Mouse (Mus musculus): Measurements from ENCODE around the gene Shank3. TPM values are rescaled to one million over a fixed set of nuclear protein-coding genes. Genes with fewer than 3 reads are reported as not detected.

The Shank3 gene
- polyA plus RNA-seq, 1 experiment from 2014 or later, result 1.8 TPM

GRCm38 (mm10) chr15:89496841-89497240 lies 2.6 kb upstream of the Shank3 start:
- peak overlapping the region; percentile 43 for H3K27ac ChIP-seq (ENCODE audit: low read length)

DNA sequence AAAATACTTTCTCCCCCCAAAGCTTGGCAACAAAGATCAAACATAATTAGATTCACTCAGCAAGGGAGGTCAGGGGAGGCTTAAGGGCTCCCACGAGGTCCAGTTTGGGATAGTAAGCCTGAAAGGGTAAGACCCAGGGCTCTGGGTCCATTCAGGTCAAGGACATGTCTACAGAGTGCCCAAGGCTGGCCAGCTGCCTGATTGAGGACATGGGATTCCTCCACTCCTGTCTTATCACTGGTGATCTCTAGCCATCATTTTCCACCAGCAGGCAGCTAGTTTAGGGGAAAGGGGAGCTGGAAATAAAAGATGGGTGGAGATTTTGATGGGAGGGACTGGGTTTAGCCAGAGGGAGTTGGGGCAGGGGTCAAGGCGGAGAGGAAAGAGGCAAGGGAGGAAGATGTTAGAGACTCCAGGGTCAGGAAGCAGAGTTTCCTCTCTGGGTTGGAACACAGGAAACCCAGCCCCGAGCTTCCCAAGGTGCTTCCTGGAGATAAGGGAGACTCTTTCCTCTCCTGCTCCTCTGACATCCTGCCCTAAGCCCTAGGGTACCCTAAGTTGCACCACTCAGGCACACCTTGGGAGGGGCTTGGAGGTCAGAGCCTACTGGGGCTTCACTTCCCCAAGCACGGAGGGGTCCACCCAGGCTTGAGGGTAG lies 1.9 kb upstream of the Shank3 start:
- H3K4me2 ChIP-seq (replicated peaks; ENCODE audit: low read depth, low read length), result no peak overlapping the region
- H3K36me3 ChIP-seq (ENCODE audit: insufficient read depth, low read length), result no peaks in the 10 kb centered on the region
- 0 out of 2 replicates have a peak, but pooled peaks cover 3% of the 10 kb centered on the region for H3K9me3 ChIP-seq (ENCODE audit: low read length)
- H3K27ac ChIP-seq (ENCODE audit: low read length), result peak overlapping the region; percentile 72
- peaks cover 5% of the 10 kb centered on the region; the same call in 1 of the 2 replicates for H3K27me3 ChIP-seq (ENCODE audit: insufficient read depth, low read length)
- H3K4me3 ChIP-seq (ENCODE audit: low read length), result peak overlapping the region; percentile 69
- peak; percentile 64 for ATAC-seq (ENCODE audit: low FRiP score, low TSS enrichment)
- peak overlapping the region; percentile 7; the same call in 1 of the 2 replicates for H3K9ac ChIP-seq (replicated peaks; ENCODE audit: low read length)
- H3K4me1 ChIP-seq (ENCODE audit: insufficient read depth, low read length), result peaks cover 16% of the 10 kb centered on the region
- 17% methylated on average over 4 of the region's 4 CpGs for WGBS

More at GRCm38 (mm10) chr15:89496841-89497240, 2.6 kb upstream of the Shank3 start:
- Histone ChIP-seq H3K9me3 (ENCODE audit: low read length) (0 out of 2 replicates have a peak, but pooled peaks cover 3% of the 10 kb centered on the region), H3K4me1 (ENCODE audit: insufficient read depth, low read length) (peaks cover 16% of the 10 kb centered on the region), H3K4me2 (replicated peaks; ENCODE audit: low read depth, low read length) (no peak overlapping the region), H3K36me3 (ENCODE audit: insufficient read depth, low read length) (no peaks in the 10 kb centered on the region), H3K27me3 (ENCODE audit: insufficient read depth, low read length) (peaks cover 5% of the 10 kb centered on the region; the same call in 1 of the 2 replicates), H3K4me3 (ENCODE audit: low read length) (no peak overlapping the region), H3K9ac (replicated peaks; ENCODE audit: low read length) (no peak overlapping the region)
- no peak for ATAC-seq (ENCODE audit: low FRiP score, low TSS enrichment)
- WGBS, result 39% methylated on average over 2 of the region's 2 CpGs

DNA sequence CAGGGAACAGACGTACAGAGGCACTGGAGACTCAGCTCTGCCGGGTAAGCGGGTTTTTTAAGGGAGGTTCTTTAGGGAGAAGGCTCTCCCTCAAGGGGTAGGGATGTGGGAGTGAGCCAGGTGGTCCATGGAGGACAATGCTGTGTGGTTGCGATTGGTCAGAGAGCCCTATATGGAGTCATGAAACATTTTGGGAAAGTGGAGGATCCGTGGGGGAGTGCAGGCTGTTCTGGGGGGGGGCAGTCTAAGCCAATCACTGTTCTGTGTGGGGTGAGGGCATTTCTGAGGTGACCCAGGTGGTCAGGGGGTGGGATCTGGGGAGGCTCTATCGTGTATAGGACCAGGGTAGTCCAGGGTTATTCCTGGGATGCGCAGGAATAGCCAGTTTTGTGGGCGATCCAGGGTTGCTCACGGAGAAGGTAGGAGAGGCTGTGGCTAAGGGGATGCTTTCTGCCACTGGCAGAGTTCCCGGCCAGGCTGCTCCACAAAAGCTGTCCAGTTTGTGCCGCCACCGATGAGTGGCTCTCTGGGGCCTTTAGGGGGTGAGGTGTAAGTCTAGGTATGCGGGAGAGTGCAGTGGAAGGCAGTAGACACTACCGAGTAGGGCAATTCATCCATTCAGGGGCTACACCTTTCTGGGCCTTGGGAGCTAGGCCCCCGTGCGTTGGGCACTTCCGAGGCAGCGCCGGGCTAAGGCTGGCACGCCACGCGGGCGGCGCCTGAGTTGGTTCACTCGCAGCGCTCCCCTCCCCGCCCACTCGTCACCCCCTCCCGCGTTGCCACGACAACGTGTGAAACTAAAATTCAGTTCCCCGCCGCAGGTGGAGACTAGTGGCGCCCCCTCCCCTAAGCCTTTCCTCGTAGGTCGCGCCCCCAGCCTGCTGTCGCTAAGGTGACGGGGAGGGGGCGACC lies 1.1 kb upstream of the Shank3 start:
- peak overlapping the region; percentile 83 for H3K9ac ChIP-seq (replicated peaks; ENCODE audit: low read length)
- peaks cover 5% of the 10 kb centered on the region; the same call in 1 of the 2 replicates for H3K27me3 ChIP-seq (ENCODE audit: insufficient read depth, low read length)
- no peak; the same call in 1 of the 2 replicates for ATAC-seq (ENCODE audit: low FRiP score, low TSS enrichment)
- 3% methylated on average over 37 of the region's 41 CpGs for whole genome bisulfite sequencing
- H3K9me3 ChIP-seq (ENCODE audit: low read length), result 0 out of 2 replicates have a peak, but pooled peaks cover 3% of the 10 kb centered on the region
- H3K4me3 ChIP-seq (ENCODE audit: low read length), result peak overlapping the region; percentile 69
- H3K4me2 ChIP-seq (replicated peaks; ENCODE audit: low read depth, low read length), result peak overlapping the region; percentile 94
- peak overlapping the region; percentile 72 for H3K27ac ChIP-seq (ENCODE audit: low read length)
- peaks cover 1% of the 10 kb centered on the region; the same call in 1 of the 2 replicates for H3K36me3 ChIP-seq (ENCODE audit: insufficient read depth, low read length)
- H3K4me1 ChIP-seq (ENCODE audit: insufficient read depth, low read length), result peaks cover 16% of the 10 kb centered on the region

DNA sequence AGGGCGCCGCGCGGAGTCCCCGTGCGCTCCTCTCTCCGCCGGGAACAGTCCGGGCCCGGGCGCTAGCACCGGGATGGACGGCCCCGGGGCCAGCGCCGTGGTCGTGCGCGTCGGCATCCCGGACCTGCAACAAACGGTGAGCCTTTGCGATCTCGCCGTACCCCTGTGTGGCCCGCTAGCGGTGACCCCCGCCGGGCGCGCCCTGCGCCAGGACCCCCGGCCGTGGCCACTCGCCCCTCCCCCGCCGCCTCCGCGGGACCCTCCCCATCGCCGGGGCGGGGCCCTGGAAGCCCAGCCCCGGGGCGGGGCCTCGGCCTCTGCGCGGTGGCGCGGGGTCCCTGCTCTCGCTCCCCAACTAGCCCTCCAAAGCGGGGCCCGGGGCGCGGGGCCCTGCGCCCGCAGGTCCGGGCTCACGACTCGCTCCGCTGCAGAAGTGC lies 379 bp downstream of the Shank3 start:
- H3K36me3 ChIP-seq (ENCODE audit: insufficient read depth, low read length), result peaks cover 6% of the 10 kb centered on the region; the same call in 1 of the 2 replicates
- H3K27ac ChIP-seq (ENCODE audit: low read length), result 0 out of 2 replicates have a peak overlapping the region, but pooled peaks have one; percentile 49
- H3K4me2 ChIP-seq (replicated peaks; ENCODE audit: low read depth, low read length), result peak overlapping the region; percentile 94
- H3K4me3 ChIP-seq (ENCODE audit: low read length), result peak overlapping the region; percentile 69
- H3K4me1 ChIP-seq (ENCODE audit: insufficient read depth, low read length), result peaks cover 16% of the 10 kb centered on the region
- H3K9ac ChIP-seq (replicated peaks; ENCODE audit: low read length), result peak overlapping the region; percentile 83
- under 1% methylated on average over 44 of the region's 60 CpGs for WGBS
- H3K27me3 ChIP-seq (ENCODE audit: insufficient read depth, low read length), result peaks cover 5% of the 10 kb centered on the region; the same call in 1 of the 2 replicates
- peak; percentile 65 for ATAC-seq (ENCODE audit: low FRiP score, low TSS enrichment)
- H3K9me3 ChIP-seq (ENCODE audit: low read length), result 0 out of 2 replicates have a peak, but pooled peaks cover 3% of the 10 kb centered on the region

DNA sequence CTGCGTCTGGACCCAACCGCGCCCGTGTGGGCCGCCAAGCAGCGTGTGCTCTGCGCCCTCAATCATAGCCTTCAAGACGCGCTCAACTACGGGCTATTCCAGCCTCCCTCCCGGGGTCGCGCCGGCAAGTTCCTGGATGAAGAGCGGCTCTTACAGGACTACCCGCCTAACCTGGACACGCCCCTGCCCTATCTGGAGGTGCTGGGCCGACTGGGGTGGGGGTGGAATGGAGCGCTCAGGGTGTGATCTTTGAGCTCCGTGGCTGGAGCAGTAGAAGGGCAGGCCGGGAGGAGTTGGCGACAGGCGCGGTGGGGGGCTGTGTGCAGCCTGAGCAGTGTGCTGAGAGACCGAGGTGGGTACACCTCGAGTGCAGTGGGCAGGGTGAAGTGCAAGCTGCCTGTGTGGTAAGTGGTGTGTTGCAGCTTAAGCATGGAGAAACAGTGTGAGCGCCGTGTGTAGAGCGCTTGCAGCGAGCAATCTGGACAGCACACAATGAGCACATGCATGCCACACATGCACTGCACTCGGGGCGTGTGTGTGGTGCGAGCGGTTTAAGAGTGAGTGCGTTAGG lies 883 bp downstream of the Shank3 start:
- peaks cover 5% of the 10 kb centered on the region; the same call in 1 of the 2 replicates for H3K27me3 ChIP-seq (ENCODE audit: insufficient read depth, low read length)
- H3K27ac ChIP-seq (ENCODE audit: low read length), result no peak overlapping the region
- H3K9ac ChIP-seq (replicated peaks; ENCODE audit: low read length), result peak overlapping the region; percentile 83
- H3K9me3 ChIP-seq (ENCODE audit: low read length), result no peaks in the 10 kb centered on the region
- peaks cover 6% of the 10 kb centered on the region; the same call in 1 of the 2 replicates for H3K36me3 ChIP-seq (ENCODE audit: insufficient read depth, low read length)
- under 1% methylated on average over 35 of the region's 35 CpGs for WGBS
- peak overlapping the region; percentile 94 for H3K4me2 ChIP-seq (replicated peaks; ENCODE audit: low read depth, low read length)
- peak; percentile 39 for ATAC-seq (ENCODE audit: low FRiP score, low TSS enrichment)
- peaks cover 16% of the 10 kb centered on the region for H3K4me1 ChIP-seq (ENCODE audit: insufficient read depth, low read length)
- H3K4me3 ChIP-seq (ENCODE audit: low read length), result peak overlapping the region; percentile 69

GRCm38 (mm10) chr15:89501321-89501720 lies 1.9 kb downstream of the Shank3 start:
- Histone ChIP-seq H3K4me2 (replicated peaks; ENCODE audit: low read depth, low read length) (no peak overlapping the region), H3K27ac (ENCODE audit: low read length) (no peak overlapping the region), H3K4me3 (ENCODE audit: low read length) (no peak overlapping the region), H3K27me3 (ENCODE audit: insufficient read depth, low read length) (peaks cover 5% of the 10 kb centered on the region; the same call in 1 of the 2 replicates), H3K9ac (replicated peaks; ENCODE audit: low read length) (no peak overlapping the region), H3K36me3 (ENCODE audit: insufficient read depth, low read length) (peaks cover 6% of the 10 kb centered on the region; the same call in 1 of the 2 replicates), H3K9me3 (ENCODE audit: low read length) (no peaks in the 10 kb centered on the region), H3K4me1 (ENCODE audit: insufficient read depth, low read length) (peaks cover 16% of the 10 kb centered on the region)
- WGBS, result 88% methylated on average over 3 of the region's 3 CpGs
- ATAC-seq (ENCODE audit: low FRiP score, low TSS enrichment), result no peak

DNA sequence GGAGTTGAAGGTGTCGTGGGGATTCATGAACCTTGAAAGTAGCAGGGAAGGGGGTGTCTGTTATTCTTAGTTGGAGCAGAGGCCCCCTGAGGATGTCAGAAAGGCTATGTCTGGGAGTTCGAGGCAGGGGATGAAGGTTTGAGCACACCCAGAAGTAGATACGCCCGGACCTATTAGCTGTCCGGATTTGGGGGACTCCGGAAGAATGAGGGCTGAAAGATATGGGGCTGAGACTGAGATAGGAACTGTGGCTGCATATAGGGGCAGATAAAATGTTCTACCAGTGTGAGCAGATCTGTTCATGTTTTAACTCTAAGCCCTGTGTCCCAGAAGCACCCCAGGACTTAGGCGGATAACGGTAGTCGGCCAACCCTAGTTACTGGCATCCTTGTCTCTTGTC lies 5.4 kb downstream of the Shank3 start:
- Histone ChIP-seq H3K4me1 (ENCODE audit: insufficient read depth, low read length) (peaks cover 6% of the 10 kb centered on the region; the same call in 1 of the 2 replicates), H3K27me3 (ENCODE audit: insufficient read depth, low read length) (peaks cover 5% of the 10 kb centered on the region; the same call in 1 of the 2 replicates), H3K4me2 (replicated peaks; ENCODE audit: low read depth, low read length) (no peak overlapping the region), H3K9me3 (ENCODE audit: low read length) (no peaks in the 10 kb centered on the region), H3K27ac (ENCODE audit: low read length) (no peak overlapping the region), H3K4me3 (ENCODE audit: low read length) (no peak overlapping the region), H3K9ac (replicated peaks; ENCODE audit: low read length) (no peak overlapping the region), H3K36me3 (ENCODE audit: insufficient read depth, low read length) (peaks cover 6% of the 10 kb centered on the region; the same call in 1 of the 2 replicates)
- WGBS, result 89% methylated on average over 9 of the region's 9 CpGs
- no peak for ATAC-seq (ENCODE audit: low FRiP score, low TSS enrichment)

- H3K27ac ChIP-seq (ENCODE audit: low read length), result no peak overlapping the region
- H3K9ac ChIP-seq (replicated peaks; ENCODE audit: low read length), result no peak overlapping the region
- H3K4me2 ChIP-seq (replicated peaks; ENCODE audit: low read depth, low read length), result no peak overlapping the region
- ATAC-seq (ENCODE audit: low FRiP score, low TSS enrichment), result no peak
- no peak overlapping the region for H3K4me3 ChIP-seq (ENCODE audit: low read length)
- peaks cover 6% of the 10 kb centered on the region; the same call in 1 of the 2 replicates for H3K36me3 ChIP-seq (ENCODE audit: insufficient read depth, low read length)
- H3K9me3 ChIP-seq (ENCODE audit: low read length), result no peaks in the 10 kb centered on the region
- H3K4me1 ChIP-seq (ENCODE audit: insufficient read depth, low read length), result no peaks in the 10 kb centered on the region
- WGBS, result 79% methylated on average over 8 of the region's 8 CpGs
- H3K27me3 ChIP-seq (ENCODE audit: insufficient read depth, low read length), result no peaks in the 10 kb centered on the region
These were observed 8.3 kb downstream of the Shank3 start for GRCm38 (mm10) chr15:89507751-89508150.

DNA sequence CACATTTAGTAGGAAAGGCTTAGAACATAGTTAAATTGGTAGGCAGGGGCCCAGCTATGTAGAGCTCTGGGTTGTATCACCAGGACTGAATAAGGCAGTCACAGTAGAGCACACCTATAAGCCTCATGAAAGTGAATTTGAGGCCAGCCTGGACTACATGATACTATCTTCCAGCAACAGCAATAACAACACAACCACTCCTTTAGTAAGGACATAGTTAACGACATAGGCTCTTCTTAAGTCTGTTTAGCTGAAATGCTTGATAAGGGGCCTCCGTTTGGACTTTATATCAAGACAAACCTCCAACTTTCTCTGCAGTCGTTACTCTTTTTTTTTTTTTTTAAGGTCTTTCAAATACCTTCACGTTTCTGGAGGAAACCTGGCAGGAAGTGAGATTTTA lies 13.3 kb downstream of the Shank3 start:
- H3K4me2 ChIP-seq (replicated peaks; ENCODE audit: low read depth, low read length), result no peak overlapping the region
- no peaks in the 10 kb centered on the region for H3K36me3 ChIP-seq (ENCODE audit: insufficient read depth, low read length)
- no peak overlapping the region for H3K27ac ChIP-seq (ENCODE audit: low read length)
- H3K4me3 ChIP-seq (ENCODE audit: low read length), result no peak overlapping the region
- H3K9ac ChIP-seq (replicated peaks; ENCODE audit: low read length), result no peak overlapping the region
- no peaks in the 10 kb centered on the region for H3K9me3 ChIP-seq (ENCODE audit: low read length)
- no peak for ATAC-seq (ENCODE audit: low FRiP score, low TSS enrichment)
- no peaks in the 10 kb centered on the region for H3K27me3 ChIP-seq (ENCODE audit: insufficient read depth, low read length)
- WGBS, result 71% methylated on average over 4 of the region's 4 CpGs
- no peaks in the 10 kb centered on the region for H3K4me1 ChIP-seq (ENCODE audit: insufficient read depth, low read length)

Data from kidney, embryonic 16.5 days (tissue).